Mouse (Mus musculus): ENCODE measurements around the gene Prr7.

DNA sequence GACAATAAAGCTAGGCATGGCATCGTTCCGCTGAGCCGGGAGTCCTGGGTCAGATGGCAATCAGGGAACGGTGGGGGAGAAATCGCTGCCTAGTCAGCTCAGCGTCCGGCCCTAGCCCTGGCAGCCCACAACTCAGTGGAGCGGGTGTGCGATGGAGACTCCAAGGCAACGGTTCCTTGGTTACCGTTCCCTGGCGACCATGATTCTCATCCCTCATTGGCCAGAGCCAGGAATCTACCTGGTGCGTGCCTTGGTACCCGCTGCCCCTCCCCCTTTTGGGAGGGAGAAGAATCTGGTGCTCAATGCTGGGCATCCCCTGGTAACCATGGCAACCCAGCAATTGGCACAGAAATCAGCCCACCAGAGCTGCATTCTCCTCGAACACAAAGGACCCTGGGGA is 19.5 kb downstream of the Prr7 start:
- TF ChIP-seq CTCF (IDR thresholded peaks at IDR 0.05; ENCODE audit: low read depth) = no peak
- no peak for TF ChIP-seq EP300 (optimal IDR thresholded peaks at IDR 0.05)

Measured in stomach, postnatal 0 days (tissue).